Mouse (Mus musculus) heart, postnatal 10 days (tissue): ENCODE measurements around the gene Rps13. TPM values are rescaled to one million over a fixed set of nuclear protein-coding genes. Genes with fewer than 3 reads are reported as not detected.

ENCODE experiments used
- DNase-seq, 2 experiments: peaks; one replicate each; pipeline ENCODE4 v3.0.0; 2021
- intact Hi-C: fragments of 180-260 bp; cut with DNase I; formaldehyde crosslinking; loops from one replicate; pipeline ENCODE4 v1.15.1; 2025
- total RNA-seq, 2 experiments: library from RNA; stranded (reverse); gene quantifications; 2 replicates each; pipeline ENCODE4 v1.2.3; 2021

Rps13 gene
- total RNA-seq, 2 experiments from 2014 or later, result 356 to 364 TPM

- no peak for DNase-seq
- intact Hi-C loops, result no loop called here
Measured at GRCm38 (mm10) chr7:116298389-116298788, 35.6 kb downstream of the Rps13 start.

- intact Hi-C loops, result no loop called here
- DNase-seq, result no peak
Measured at GRCm38 (mm10) chr7:116294961-116295360, 39.0 kb downstream of the Rps13 start.

- DNase-seq, result no peak
- intact Hi-C loops, result no loop called here
Measured at GRCm38 (mm10) chr7:116292377-116292776, 41.6 kb downstream of the Rps13 start.

GRCm38 (mm10) chr7:116290559-116290958, 43.4 kb downstream of the Rps13 start:
- intact Hi-C loops, result no loop called here

GRCm38 (mm10) chr7:116288996-116289395, 45.0 kb downstream of the Rps13 start:
- DNase-seq, result no peak
- intact Hi-C loops, result no loop called here

More at GRCm38 (mm10) chr7:116290559-116290958, 43.4 kb downstream of the Rps13 start:
- no peak for DNase-seq

- intact Hi-C loops, result no loop called here
- DNase-seq, result no peak
Measured at GRCm38 (mm10) chr7:116287959-116288358, 46.0 kb downstream of the Rps13 start.

- intact Hi-C loops, result no loop called here
- DNase-seq, result no peak
Measured at GRCm38 (mm10) chr7:116286611-116287355, 47.2 kb downstream of the Rps13 start.

- intact Hi-C loops, result no loop called here
- DNase-seq, result peak; percentile 82 to 83
Measured at GRCm38 (mm10) chr7:116286173-116286572, 47.8 kb downstream of the Rps13 start.

GRCm38 (mm10) chr7:116285216-116285615, 48.8 kb downstream of the Rps13 start:
- intact Hi-C loops, result no loop called here
- no peak for DNase-seq

- intact Hi-C loops, result no loop called here
- DNase-seq, result no peak
Measured at GRCm38 (mm10) chr7:116282755-116283154, 51.2 kb downstream of the Rps13 start.

Other genes starting within 250 kb of the Rps13 start
- gene Gm4353, start 249.6 kb downstream of the Rps13 start, total RNA-seq, result 1 to 10 TPM in 1 of 2 experiments, under 1 TPM in 1; 0.74 to 2.1 TPM
- gene Plekha7, start 25.8 kb downstream of the Rps13 start, total RNA-seq, result 10 to 100 TPM in 1 of 2 experiments, 1 to 10 TPM in 1; 9.5 to 11.9 TPM
- 10 to 100 TPM; 27.0 to 28.3 TPM for gene Pik3c2a, start 109.3 kb upstream of the Rps13 start, total RNA-seq
- 10 to 100 TPM; 13.8 to 14.4 TPM for gene Nucb2, start 170.2 kb upstream of the Rps13 start, total RNA-seq